Mouse (Mus musculus) liver, embryonic 15.5 days (tissue): ENCODE measurements around the gene Grm2. TPM values are rescaled to one million over a fixed set of nuclear protein-coding genes. Genes with fewer than 3 reads are reported as not detected.
"Not testable (repeated sequence)": the region's sequence is repeated elsewhere in the genome, so short reads cannot be mapped to it uniquely, and the experiment has no call there.

ENCODE experiments used
- ATAC-seq: fragments of 200-750 bp; cut with Nextera tagmentation; 2 replicates; pipeline ENCODE4 v1.8.0; 2017; ENCODE audit warnings: moderate number of reproducible peaks, mild to moderate bottlenecking, moderate library complexity; ENCODE audit not compliant: insufficient read depth
- H3K27ac ChIP-seq: fragments of 300-500 bp; sonication (generic); replicated peaks from 2 replicates; pipeline ENCODE4 v1.5.1; 2015; ENCODE audit warnings: mild to moderate bottlenecking, inconsistent platforms
- H3K27me3 ChIP-seq: fragments of 300-500 bp; sonication (generic); 2 replicates; pipeline ENCODE4 v1.6.1; 2015; ENCODE audit warnings: mild to moderate bottlenecking, inconsistent platforms
- H3K36me3 ChIP-seq: fragments of 300-500 bp; sonication (generic); replicated peaks from 2 replicates; pipeline ENCODE4 v1.6.1; 2015; ENCODE audit warnings: moderate library complexity, mild to moderate bottlenecking, inconsistent platforms
- H3K4me1 ChIP-seq: fragments of 300-500 bp; sonication (generic); replicated peaks from 2 replicates; pipeline ENCODE4 v1.6.1; 2015; ENCODE audit warnings: inconsistent platforms
- H3K4me2 ChIP-seq: fragments of 300-500 bp; sonication (generic); 2 replicates; pipeline ENCODE4 v1.6.1; 2015; ENCODE audit warnings: moderate library complexity, mild to moderate bottlenecking, inconsistent platforms
- H3K4me3 ChIP-seq: fragments of 300-500 bp; sonication (generic); replicated peaks from 2 replicates; pipeline ENCODE4 v1.5.1; 2015; ENCODE audit warnings: mild to moderate bottlenecking, inconsistent platforms
- H3K9ac ChIP-seq: fragments of 300-500 bp; sonication (generic); 2 replicates; pipeline ENCODE4 v1.6.1; 2015; ENCODE audit warnings: moderate library complexity, mild to moderate bottlenecking, inconsistent platforms
- H3K9me3 ChIP-seq: fragments of 300-500 bp; sonication (generic); replicated peaks from 2 replicates; pipeline ENCODE4 v1.6.1; 2016; ENCODE audit warnings: inconsistent platforms
- WGBS: fragments of 180-500 bp; shearing (Covaris S2); methylation state at CpG from one replicate; pipeline ENCODE4 v1.1.7; 2015; ENCODE audit warnings: mixed read lengths; ENCODE audit not compliant: insufficient replicate concordance; 5-methylcytosine and 5-hydroxymethylcytosine counted together
- polyA plus RNA-seq: library from polyadenylated mRNA; unstranded; fragments of >200 nt; fragmentation: Nextera tagmentation; extraction: Ambion mirVana; gene quantifications from 2 replicates; pipeline ENCODE4 v1.2.1, GENCODE M21; 2015

Gene Grm2
- polyA plus RNA-seq, 1 experiment from 2014 or later: not detected

- no peak overlapping the region for H3K4me2 ChIP-seq
- H3K4me1 ChIP-seq: 0 out of 2 replicates have a peak, but pooled peaks cover 3% of the 10 kb centered on the region
- 61% methylated on average over 27 of the region's 27 CpGs for WGBS
- H3K27ac ChIP-seq: no peak overlapping the region
- H3K27me3 ChIP-seq: no peaks in the 10 kb centered on the region
- no peak overlapping the region for H3K9ac ChIP-seq
- no peaks in the 10 kb centered on the region for H3K9me3 ChIP-seq
- no peak overlapping the region for H3K4me3 ChIP-seq
- H3K36me3 ChIP-seq: no peaks in the 10 kb centered on the region
- no peak for ATAC-seq
These were observed 8.7 kb downstream of the Grm2 start for GRCm38 (mm10) chr9:106647226-106647625.

- no peak for ATAC-seq
- no peaks in the 10 kb centered on the region for H3K27me3 ChIP-seq
- H3K27ac ChIP-seq: no peak overlapping the region
- 58% methylated on average over 9 of the region's 9 CpGs for WGBS
- H3K4me2 ChIP-seq: no peak overlapping the region
- H3K9me3 ChIP-seq: no peaks in the 10 kb centered on the region
- H3K36me3 ChIP-seq: no peaks in the 10 kb centered on the region
- 0 out of 2 replicates have a peak, but pooled peaks cover 3% of the 10 kb centered on the region for H3K4me1 ChIP-seq
- no peak overlapping the region for H3K4me3 ChIP-seq
- no peak overlapping the region for H3K9ac ChIP-seq
These were observed 10.1 kb downstream of the Grm2 start for GRCm38 (mm10) chr9:106645684-106646271.

- no peaks in the 10 kb centered on the region for H3K27me3 ChIP-seq
- H3K4me2 ChIP-seq: no peak overlapping the region
- H3K4me1 ChIP-seq: 0 out of 2 replicates have a peak, but pooled peaks cover 3% of the 10 kb centered on the region
- no peak overlapping the region for H3K9ac ChIP-seq
- no peak for ATAC-seq
- no peak overlapping the region for H3K4me3 ChIP-seq
- H3K9me3 ChIP-seq: no peaks in the 10 kb centered on the region
- WGBS: 54% methylated on average over 6 of the region's 6 CpGs
- no peak overlapping the region for H3K27ac ChIP-seq
- no peaks in the 10 kb centered on the region for H3K36me3 ChIP-seq
These were observed 12.1 kb downstream of the Grm2 start for GRCm38 (mm10) chr9:106643787-106644186.

- WGBS: 26% methylated on average over 7 of the region's 7 CpGs
- H3K4me2 ChIP-seq: no peak overlapping the region
- ATAC-seq: no peak
- H3K4me1 ChIP-seq: 0 out of 2 replicates have a peak, but pooled peaks cover 3% of the 10 kb centered on the region
- no peak overlapping the region for H3K27ac ChIP-seq
- H3K27me3 ChIP-seq: no peaks in the 10 kb centered on the region
- no peaks in the 10 kb centered on the region for H3K9me3 ChIP-seq
- no peaks in the 10 kb centered on the region for H3K36me3 ChIP-seq
- H3K4me3 ChIP-seq: no peak overlapping the region
- no peak overlapping the region for H3K9ac ChIP-seq
These were observed 12.8 kb downstream of the Grm2 start for GRCm38 (mm10) chr9:106643128-106643527.

GRCm38 (mm10) chr9:106641346-106641745 is 14.5 kb downstream of the Grm2 start:
- H3K9me3 ChIP-seq: no peaks in the 10 kb centered on the region
- no peak overlapping the region for H3K4me2 ChIP-seq
- H3K27ac ChIP-seq: no peak overlapping the region
- H3K9ac ChIP-seq: no peak overlapping the region
- H3K4me3 ChIP-seq: no peak overlapping the region
- 0 out of 2 replicates have a peak, but pooled peaks cover 3% of the 10 kb centered on the region for H3K4me1 ChIP-seq
- 34% methylated on average over 5 of the region's 5 CpGs for whole genome bisulfite sequencing
- H3K27me3 ChIP-seq: no peaks in the 10 kb centered on the region
- ATAC-seq: no peak
- no peaks in the 10 kb centered on the region for H3K36me3 ChIP-seq

- WGBS: 79% methylated on average over 8 of the region's 8 CpGs
- Histone ChIP-seq H3K4me3 (no peak overlapping the region), H3K4me2 (no peak overlapping the region), H3K4me1 (0 out of 2 replicates have a peak, but pooled peaks cover 1% of the 10 kb centered on the region), H3K9ac (no peak overlapping the region), H3K27ac (no peak overlapping the region), H3K27me3 (no peaks in the 10 kb centered on the region), H3K36me3 (no peaks in the 10 kb centered on the region), H3K9me3 (no peaks in the 10 kb centered on the region)
- no peak for ATAC-seq
These were observed 17.7 kb downstream of the Grm2 start for GRCm38 (mm10) chr9:106638154-106638553.

- WGBS: 43% methylated on average over 5 of the region's 5 CpGs
- no peaks in the 10 kb centered on the region for H3K9me3 ChIP-seq
- H3K4me3 ChIP-seq: no peak overlapping the region
- H3K9ac ChIP-seq: no peak overlapping the region
- H3K4me1 ChIP-seq: no peaks in the 10 kb centered on the region
- H3K36me3 ChIP-seq: no peaks in the 10 kb centered on the region
- H3K27me3 ChIP-seq: no peaks in the 10 kb centered on the region
- H3K27ac ChIP-seq: no peak overlapping the region
- no peak for ATAC-seq
- H3K4me2 ChIP-seq: no peak overlapping the region
These were observed 23.7 kb downstream of the Grm2 start for GRCm38 (mm10) chr9:106632185-106632584.

- WGBS: 29% methylated on average over 8 of the region's 8 CpGs
- H3K36me3 ChIP-seq, H3K4me3 ChIP-seq, H3K9me3 ChIP-seq, ATAC-seq, H3K9ac ChIP-seq, H3K4me2 ChIP-seq, H3K27ac ChIP-seq, H3K4me1 ChIP-seq, H3K27me3 ChIP-seq: not testable (repeated sequence)
These were observed 28.1 kb downstream of the Grm2 start for GRCm38 (mm10) chr9:106627796-106628195.

- H3K4me1 ChIP-seq: no peaks in the 10 kb centered on the region
- ATAC-seq: no peak
- 58% methylated on average over 2 of the region's 2 CpGs for WGBS
These were observed 29.6 kb downstream of the Grm2 start, which contains the start of gene Iqcf6 for GRCm38 (mm10) chr9:106626282-106626681. Gene Iqcf6, plus strand, starts transcription at chr9:106626582.

GRCm38 (mm10) chr9:106617496-106617895 is 38.4 kb downstream of the Grm2 start:
- no peaks in the 10 kb centered on the region for H3K27me3 ChIP-seq
- H3K9me3 ChIP-seq: no peaks in the 10 kb centered on the region
- no peak overlapping the region for H3K4me2 ChIP-seq
- H3K9ac ChIP-seq: no peak overlapping the region
- no peak for ATAC-seq
- WGBS: 57% methylated on average over 3 of the region's 3 CpGs
- no peak overlapping the region for H3K4me3 ChIP-seq
- no peaks in the 10 kb centered on the region for H3K4me1 ChIP-seq
- H3K36me3 ChIP-seq: no peaks in the 10 kb centered on the region
- no peak overlapping the region for H3K27ac ChIP-seq

More at GRCm38 (mm10) chr9:106626282-106626681, 29.6 kb downstream of the Grm2 start, which contains the start of gene Iqcf6:
- no peaks in the 10 kb centered on the region for H3K27me3 ChIP-seq
- H3K4me3 ChIP-seq: no peak within 1 kb of the TSS
- no peak within 1 kb of the TSS for H3K27ac ChIP-seq
- no peaks in the 10 kb centered on the region for H3K36me3 ChIP-seq
- no peaks in the 10 kb centered on the region for H3K9me3 ChIP-seq
- H3K9ac ChIP-seq: no peak within 1 kb of the TSS
- H3K4me2 ChIP-seq: no peak within 1 kb of the TSS

GRCm38 (mm10) chr9:106616306-106616705 is 39.6 kb downstream of the Grm2 start:
- Histone ChIP-seq H3K36me3 (no peaks in the 10 kb centered on the region), H3K27me3 (no peaks in the 10 kb centered on the region), H3K4me3 (no peak overlapping the region), H3K4me1 (no peaks in the 10 kb centered on the region), H3K27ac (no peak overlapping the region), H3K9ac (no peak overlapping the region), H3K9me3 (no peaks in the 10 kb centered on the region), H3K4me2 (no peak overlapping the region)
- WGBS: 58% methylated on average over 9 of the region's 9 CpGs
- no peak for ATAC-seq

GRCm38 (mm10) chr9:106614616-106615015 is 41.3 kb downstream of the Grm2 start:
- Histone ChIP-seq H3K27me3 (no peaks in the 10 kb centered on the region), H3K4me1 (no peaks in the 10 kb centered on the region), H3K9me3 (no peaks in the 10 kb centered on the region), H3K36me3 (no peaks in the 10 kb centered on the region), H3K9ac (no peak overlapping the region), H3K4me3 (no peak overlapping the region), H3K4me2 (no peak overlapping the region), H3K27ac (no peak overlapping the region)
- 35% methylated on average over 3 of the region's 3 CpGs for WGBS
- no peak for ATAC-seq
